Mouse (Mus musculus): ENCODE results near the gene Klhl21. TPM values are rescaled to one million over a fixed set of nuclear protein-coding genes. Genes with fewer than 3 reads are reported as not detected.

The Klhl21 gene
- polyA plus RNA-seq, 1 experiment from 2014 or later = 13.5 TPM

GRCm38 (mm10) chr4:151983560-151983959 lies 25.0 kb upstream of the Klhl21 start:
- H3K9ac ChIP-seq = no peak overlapping the region
- no peak overlapping the region for H3K4me3 ChIP-seq (replicated peaks)
- H3K27ac ChIP-seq = no peak overlapping the region
- no peaks in the 10 kb centered on the region for H3K9me3 ChIP-seq
- H3K36me3 ChIP-seq = 0 out of 2 replicates have a peak, but pooled peaks cover 10% of the 10 kb centered on the region
- no peaks in the 10 kb centered on the region for H3K27me3 ChIP-seq (replicated peaks)
- no peak for ATAC-seq (ENCODE audit: insufficient read depth, low FRiP score, low read depth)
- peaks cover 30% of the 10 kb centered on the region for H3K4me1 ChIP-seq
- H3K4me2 ChIP-seq = no peak overlapping the region
- 36% methylated on average over 9 of the region's 9 CpGs for WGBS

GRCm38 (mm10) chr4:151985886-151986285 lies 22.7 kb upstream of the Klhl21 start:
- Histone ChIP-seq H3K9ac (no peak overlapping the region), H3K36me3 (peaks cover 12% of the 10 kb centered on the region; the same call in 1 of the 2 replicates), H3K27ac (no peak overlapping the region), H3K4me2 (no peak overlapping the region), H3K4me1 (peaks cover 35% of the 10 kb centered on the region), H3K9me3 (no peaks in the 10 kb centered on the region), H3K4me3 (replicated peaks) (no peak overlapping the region), H3K27me3 (replicated peaks) (no peaks in the 10 kb centered on the region)
- WGBS = 29% methylated on average over 10 of the region's 10 CpGs
- 0 out of 2 replicates have a peak, but pooled peaks have one; percentile 18 for ATAC-seq (ENCODE audit: insufficient read depth, low FRiP score, low read depth)

GRCm38 (mm10) chr4:151986650-151987049 lies 22.0 kb upstream of the Klhl21 start:
- WGBS = 66% methylated on average over 8 of the region's 8 CpGs
- no peak overlapping the region for H3K27ac ChIP-seq
- ATAC-seq (ENCODE audit: insufficient read depth, low FRiP score, low read depth) = no peak
- no peak overlapping the region for H3K4me3 ChIP-seq (replicated peaks)
- H3K9me3 ChIP-seq = no peaks in the 10 kb centered on the region
- no peak overlapping the region for H3K9ac ChIP-seq
- peaks cover 19% of the 10 kb centered on the region for H3K36me3 ChIP-seq
- peaks cover 35% of the 10 kb centered on the region for H3K4me1 ChIP-seq
- H3K27me3 ChIP-seq (replicated peaks) = no peaks in the 10 kb centered on the region
- no peak overlapping the region for H3K4me2 ChIP-seq

- no peaks in the 10 kb centered on the region for H3K9me3 ChIP-seq
- WGBS = 22% methylated on average over 10 of the region's 10 CpGs
- ATAC-seq (ENCODE audit: insufficient read depth, low FRiP score, low read depth) = no peak
Observed at GRCm38 (mm10) chr4:151988014-151988341, 20.6 kb upstream of the Klhl21 start.

GRCm38 (mm10) chr4:151988342-151989109 lies 20.1 kb upstream of the Klhl21 start, which contains the start of gene Thap3:
Gene Thap3 (minus strand): TSS chr4:151988997.
- WGBS = under 1% methylated on average over 54 of the region's 54 CpGs
- H3K4me2 ChIP-seq = peak within 1 kb of the TSS; percentile 87
- H3K27me3 ChIP-seq (replicated peaks) = no peaks in the 10 kb centered on the region
- peak within 1 kb of the TSS; percentile 93 for H3K9ac ChIP-seq
- H3K27ac ChIP-seq = peak within 1 kb of the TSS; percentile 78
- peaks cover 31% of the 10 kb centered on the region for H3K4me1 ChIP-seq
- peak within 1 kb of the TSS; percentile 82 for H3K4me3 ChIP-seq (replicated peaks)
- H3K36me3 ChIP-seq = peaks cover 22% of the 10 kb centered on the region
- H3K9me3 ChIP-seq = no peaks in the 10 kb centered on the region
- ATAC-seq (ENCODE audit: insufficient read depth, low FRiP score, low read depth) = peak; percentile 70

More at GRCm38 (mm10) chr4:151988014-151988341, 20.6 kb upstream of the Klhl21 start:
- Histone ChIP-seq H3K27ac (peak overlapping the region; percentile 78; the same call in 1 of the 2 replicates), H3K4me1 (peaks cover 35% of the 10 kb centered on the region), H3K27me3 (replicated peaks) (no peaks in the 10 kb centered on the region), H3K4me3 (replicated peaks) (peak overlapping the region; percentile 82), H3K4me2 (peak overlapping the region; percentile 87), H3K36me3 (peaks cover 23% of the 10 kb centered on the region), H3K9ac (peak overlapping the region; percentile 93)

GRCm38 (mm10) chr4:151989110-151989488 lies 19.5 kb upstream of the Klhl21 start:
- H3K4me2 ChIP-seq = peak overlapping the region; percentile 87
- no peaks in the 10 kb centered on the region for H3K27me3 ChIP-seq (replicated peaks)
- H3K4me1 ChIP-seq = peaks cover 35% of the 10 kb centered on the region
- H3K9me3 ChIP-seq = no peaks in the 10 kb centered on the region
- H3K4me3 ChIP-seq (replicated peaks) = peak overlapping the region; percentile 82
- no peak overlapping the region for H3K9ac ChIP-seq
- ATAC-seq (ENCODE audit: insufficient read depth, low FRiP score, low read depth) = peak; percentile 1; the same call in 1 of the 2 replicates
- peaks cover 22% of the 10 kb centered on the region for H3K36me3 ChIP-seq
- WGBS = 27% methylated on average over 6 of the region's 6 CpGs
- peak overlapping the region; percentile 78 for H3K27ac ChIP-seq

- no peak overlapping the region for H3K27ac ChIP-seq
- H3K4me2 ChIP-seq = no peak overlapping the region
- no peak overlapping the region for H3K4me3 ChIP-seq (replicated peaks)
- ATAC-seq (ENCODE audit: insufficient read depth, low FRiP score, low read depth) = no peak
- no peak overlapping the region for H3K9ac ChIP-seq
- H3K9me3 ChIP-seq = no peaks in the 10 kb centered on the region
- H3K36me3 ChIP-seq = peaks cover 22% of the 10 kb centered on the region
- peaks cover 27% of the 10 kb centered on the region for H3K4me1 ChIP-seq
- H3K27me3 ChIP-seq (replicated peaks) = no peaks in the 10 kb centered on the region
- WGBS = 91% methylated on average over 9 of the region's 9 CpGs
Observed at GRCm38 (mm10) chr4:151992091-151992490, 16.5 kb upstream of the Klhl21 start.

GRCm38 (mm10) chr4:151993035-151993434 lies 15.6 kb upstream of the Klhl21 start:
- H3K9me3 ChIP-seq = no peaks in the 10 kb centered on the region
- H3K9ac ChIP-seq = no peak overlapping the region
- H3K4me2 ChIP-seq = 0 out of 2 replicates have a peak overlapping the region, but pooled peaks have one; percentile 87
- H3K36me3 ChIP-seq = peaks cover 22% of the 10 kb centered on the region
- no peaks in the 10 kb centered on the region for H3K27me3 ChIP-seq (replicated peaks)
- 73% methylated on average over 6 of the region's 6 CpGs for WGBS
- H3K4me3 ChIP-seq (replicated peaks) = no peak overlapping the region
- H3K27ac ChIP-seq = no peak overlapping the region
- no peak for ATAC-seq (ENCODE audit: insufficient read depth, low FRiP score, low read depth)
- peaks cover 25% of the 10 kb centered on the region for H3K4me1 ChIP-seq

- H3K9ac ChIP-seq = peak overlapping the region; percentile 90
- peaks cover 22% of the 10 kb centered on the region for H3K36me3 ChIP-seq
Observed at GRCm38 (mm10) chr4:151994228-151995171, 14.1 kb upstream of the Klhl21 start.

GRCm38 (mm10) chr4:151995371-151996172 lies 13.0 kb upstream of the Klhl21 start:
- Histone ChIP-seq H3K27ac (peak overlapping the region; percentile 82), H3K4me2 (peak overlapping the region; percentile 87), H3K9me3 (no peaks in the 10 kb centered on the region), H3K4me3 (replicated peaks) (peak overlapping the region; percentile 99), H3K36me3 (peaks cover 21% of the 10 kb centered on the region), H3K4me1 (peaks cover 17% of the 10 kb centered on the region; the same call in 1 of the 2 replicates), H3K27me3 (replicated peaks) (no peaks in the 10 kb centered on the region), H3K9ac (peak overlapping the region; percentile 90)
- WGBS = 1% methylated on average over 74 of the region's 111 CpGs
- no peak; the same call in 1 of the 2 replicates for ATAC-seq (ENCODE audit: insufficient read depth, low FRiP score, low read depth)

More at GRCm38 (mm10) chr4:151994228-151995171, 14.1 kb upstream of the Klhl21 start:
- 2% methylated on average over 60 of the region's 61 CpGs for WGBS
- Histone ChIP-seq H3K4me2 (peak overlapping the region; percentile 87), H3K4me1 (peaks cover 17% of the 10 kb centered on the region; the same call in 1 of the 2 replicates), H3K9me3 (no peaks in the 10 kb centered on the region), H3K4me3 (replicated peaks) (peak overlapping the region; percentile 99), H3K27me3 (replicated peaks) (no peaks in the 10 kb centered on the region), H3K27ac (peak overlapping the region; percentile 82)
- no peak for ATAC-seq (ENCODE audit: insufficient read depth, low FRiP score, low read depth)
